Mouse (Mus musculus) retina, embryonic 14.5 days (tissue): ENCODE data around the gene Cpne9.
"Not testable (repeated sequence)": the region's sequence is repeated elsewhere in the genome, so short reads cannot be mapped to it uniquely, and the experiment has no call there.

Source experiments
- DNase-seq: peaks from one replicate; pipeline ENCODE4 v3.0.0-alpha.2; 2015; ENCODE audit warnings: low spot score

Gene Cpne9

GRCm38 (mm10) chr6:113290346-113290745 is 8.2 kb downstream of the Cpne9 start:
- DNase-seq = no peak

- no peak for DNase-seq
Observed at GRCm38 (mm10) chr6:113292938-113293337, 10.8 kb downstream of the Cpne9 start.

DNA sequence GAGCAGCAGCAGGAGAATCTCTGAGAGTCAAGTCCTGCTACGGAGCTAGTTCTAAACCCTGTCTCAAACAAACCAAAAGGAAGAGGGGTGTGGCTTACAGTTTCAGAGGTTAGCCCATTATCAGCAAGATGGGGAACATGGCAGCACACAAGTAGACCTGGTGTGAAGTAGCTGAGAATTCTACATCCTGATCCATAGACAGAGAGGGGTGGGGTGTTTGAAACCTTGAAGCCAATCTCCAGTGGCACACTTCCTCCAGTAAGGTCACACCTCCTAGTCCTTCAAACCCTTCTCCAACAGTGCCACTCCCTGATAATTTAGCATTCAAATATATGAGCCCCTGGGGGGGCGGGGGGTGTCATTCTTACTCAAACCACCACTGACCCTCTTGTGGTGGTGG is 13.9 kb downstream of the Cpne9 start:
- no peak for DNase-seq

- DNase-seq = no peak
Observed at GRCm38 (mm10) chr6:113296639-113297038, 14.5 kb downstream of the Cpne9 start.

GRCm38 (mm10) chr6:113301350-113301749 is 19.2 kb downstream of the Cpne9 start:
- no peak for DNase-seq

DNA sequence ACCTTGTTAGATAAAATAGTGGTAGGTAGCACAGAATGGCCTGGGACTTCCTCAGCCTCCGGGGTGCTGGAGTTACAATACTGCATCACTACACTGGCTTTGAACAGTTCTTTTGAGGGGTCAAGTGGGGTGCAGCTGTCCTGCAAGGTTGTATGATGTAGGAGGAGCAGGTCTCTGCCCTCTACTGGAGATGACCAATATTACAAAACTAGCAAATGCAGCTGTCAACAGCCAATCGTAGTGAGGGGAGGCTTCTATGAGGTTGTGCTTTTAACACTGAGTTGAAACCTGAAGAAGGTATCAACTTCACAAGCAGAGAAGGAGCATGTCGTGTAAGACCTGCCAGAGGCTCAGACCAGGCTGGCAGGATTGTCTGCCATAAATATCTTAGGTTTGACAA is 20.2 kb downstream of the Cpne9 start:
- peak; percentile 75 for DNase-seq

- DNase-seq = peak; percentile 99
Observed at GRCm38 (mm10) chr6:113306322-113306985, 24.3 kb downstream of the Cpne9 start.

- no peak for DNase-seq
Observed at GRCm38 (mm10) chr6:113306986-113307349, 24.9 kb downstream of the Cpne9 start, which contains the start of gene Brpf1. Gene Brpf1 (plus strand): TSS chr6:113307137.

DNA sequence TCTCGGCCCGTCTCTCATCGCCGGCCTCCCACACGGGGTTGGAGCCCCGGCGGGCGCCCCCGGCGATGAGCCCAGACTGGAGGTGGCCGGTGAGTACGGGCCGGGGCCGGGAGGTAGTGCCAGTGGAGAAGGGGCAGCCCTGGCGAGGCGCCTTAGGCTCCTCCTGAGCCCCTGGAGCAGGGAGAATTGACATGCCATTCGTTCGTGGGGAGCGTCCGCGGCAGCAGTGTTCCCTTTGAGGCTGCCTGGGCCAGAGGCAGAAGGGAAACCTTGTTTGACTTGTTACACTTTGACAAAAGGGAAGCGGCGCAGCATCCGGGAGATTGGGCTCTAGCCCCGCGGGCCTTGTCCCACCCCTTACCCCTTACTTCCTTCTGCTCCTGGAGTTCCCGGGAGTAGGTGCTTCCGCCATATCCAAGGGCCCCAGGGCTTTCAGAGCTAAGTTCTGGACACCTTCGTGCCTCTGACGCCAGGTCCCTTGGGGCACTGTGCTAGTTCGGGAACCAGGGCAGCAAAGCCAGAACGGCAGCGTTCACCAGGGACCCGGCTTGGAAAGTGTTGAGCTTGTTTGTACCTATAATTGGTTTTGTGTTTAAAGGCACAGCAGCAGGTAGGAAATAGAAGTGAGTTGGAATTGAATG is 25.5 kb downstream of the Cpne9 start:
- DNase-seq = peak; percentile 38

DNA sequence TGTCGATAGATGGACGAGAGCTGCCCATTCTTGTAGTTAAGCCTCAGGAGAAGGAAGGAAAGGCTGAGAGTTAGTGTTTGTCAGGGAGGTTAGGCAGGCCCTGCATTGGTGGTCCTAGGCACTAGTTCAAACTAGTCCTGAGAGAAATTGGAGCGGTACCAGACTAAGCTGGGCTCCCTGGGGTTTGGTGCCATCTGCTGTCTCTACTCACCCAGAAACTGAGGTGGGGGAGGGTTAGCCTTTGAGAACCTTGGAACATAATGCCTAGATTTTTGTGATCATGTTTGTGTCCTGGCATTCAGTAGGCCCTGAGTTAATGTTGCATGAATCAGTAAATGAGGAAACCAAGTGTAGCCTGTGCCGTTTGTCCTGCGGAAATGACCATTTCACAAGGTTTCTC is 26.0 kb downstream of the Cpne9 start:
- DNase-seq = peak; percentile 55

GRCm38 (mm10) chr6:113315972-113316371 is 33.9 kb downstream of the Cpne9 start:
- DNase-seq = no peak

- peak; percentile 98 for DNase-seq
Observed at GRCm38 (mm10) chr6:113326533-113327315, 44.6 kb downstream of the Cpne9 start, which contains the start of gene Ogg1. Gene Ogg1 (plus strand): TSS chr6:113326972.

DNA sequence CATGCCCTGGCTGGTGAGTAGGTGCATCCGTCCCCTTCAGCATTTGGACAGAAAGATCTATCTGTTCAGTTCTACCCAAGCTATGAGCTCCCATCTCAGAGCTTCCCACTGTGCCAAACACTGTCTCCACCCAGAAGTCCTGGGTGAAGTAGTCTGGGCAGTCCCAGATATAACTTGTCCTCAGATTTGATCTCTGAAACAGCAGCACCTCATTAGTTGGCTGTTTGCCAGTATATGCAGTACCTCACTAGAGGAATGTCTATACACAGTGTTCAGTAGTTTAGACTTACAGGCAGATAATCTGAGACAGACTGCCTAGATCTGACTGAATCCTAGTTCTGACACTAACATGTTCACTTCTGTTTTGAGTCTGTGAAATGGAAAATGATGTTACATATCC is 47.3 kb downstream of the Cpne9 start:
- DNase-seq = no peak

DNA sequence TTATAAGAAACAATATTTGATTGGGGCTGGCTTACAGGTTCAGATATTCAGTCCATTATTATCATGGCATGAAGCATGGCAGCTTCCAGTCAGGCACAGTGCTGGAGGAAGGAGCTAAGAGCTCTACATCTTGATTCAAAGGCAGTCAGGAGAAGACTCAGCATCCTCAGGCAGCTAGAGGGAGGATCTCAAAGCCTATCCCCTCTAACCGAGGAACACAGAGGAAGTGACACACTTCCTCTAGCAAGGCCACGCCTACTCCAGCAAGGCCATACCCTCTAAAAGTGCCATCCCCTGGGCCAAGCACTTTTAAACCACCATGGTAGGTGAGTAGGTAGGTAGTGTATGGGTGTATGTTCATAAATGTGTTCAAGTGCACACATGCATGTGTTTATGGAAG is 48.4 kb downstream of the Cpne9 start:
- DNase-seq = no peak

DNA sequence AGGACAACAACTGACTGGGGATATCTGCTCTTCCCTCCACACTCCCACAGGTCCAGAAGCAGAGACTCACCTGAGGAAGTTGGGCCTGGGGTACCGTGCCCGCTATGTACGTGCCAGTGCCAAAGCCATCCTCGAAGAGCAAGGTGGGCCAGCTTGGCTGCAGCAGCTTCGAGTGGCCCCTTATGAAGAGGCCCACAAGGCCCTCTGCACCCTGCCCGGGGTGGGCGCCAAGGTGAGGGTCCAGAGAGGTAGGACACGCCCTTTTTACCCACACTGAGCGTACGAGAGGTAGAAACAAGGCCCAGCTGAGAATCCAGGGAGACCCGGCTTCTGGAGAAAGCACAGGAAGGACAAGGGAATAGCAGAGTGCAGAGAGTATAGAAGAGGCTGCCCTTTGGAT is 49.6 kb downstream of the Cpne9 start:
- no peak for DNase-seq

GRCm38 (mm10) chr6:113332734-113333133 is 50.6 kb downstream of the Cpne9 start:
- DNase-seq = not testable (repeated sequence)

DNA sequence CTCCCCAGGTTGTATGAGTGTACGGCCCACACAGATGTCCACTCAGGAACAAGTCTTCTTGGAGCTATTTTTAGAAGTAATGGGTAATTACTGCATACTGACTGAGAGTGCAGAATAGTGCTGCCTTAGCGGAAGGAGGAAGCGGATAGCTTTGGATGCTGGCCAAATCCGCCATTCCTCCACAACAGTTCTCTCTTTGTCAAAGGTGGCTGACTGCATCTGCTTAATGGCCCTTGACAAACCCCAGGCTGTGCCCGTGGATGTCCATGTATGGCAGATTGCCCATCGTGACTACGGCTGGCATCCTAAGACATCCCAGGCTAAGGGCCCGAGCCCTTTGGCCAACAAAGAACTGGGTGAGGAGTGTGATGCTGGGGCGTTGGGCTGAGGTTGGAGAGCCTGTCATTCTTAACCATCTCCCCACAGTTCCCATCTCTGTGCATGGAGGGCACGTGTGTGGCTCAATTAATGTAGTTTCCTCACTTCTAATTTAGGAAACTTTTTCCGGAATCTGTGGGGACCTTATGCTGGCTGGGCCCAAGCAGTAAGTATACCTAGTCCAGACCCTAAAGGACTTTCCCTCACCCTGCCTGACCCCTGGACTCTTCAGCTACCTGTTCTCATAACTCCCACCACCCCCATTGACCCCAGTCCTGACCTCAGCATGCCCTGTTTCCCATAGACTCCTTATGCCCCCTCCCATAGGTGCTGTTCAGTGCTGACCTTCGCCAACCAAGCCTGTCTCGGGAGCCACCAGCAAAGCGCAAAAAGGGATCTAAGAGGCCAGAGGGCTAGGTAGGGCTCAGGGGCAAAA is 51.2 kb downstream of the Cpne9 start:
- no peak for DNase-seq

GRCm38 (mm10) chr6:113334216-113334615 is 52.1 kb downstream of the Cpne9 start:
- DNase-seq = no peak

GRCm38 (mm10) chr6:113336852-113337620 is 54.9 kb downstream of the Cpne9 start:
- DNase-seq = no peak

- DNase-seq = no peak
Observed at GRCm38 (mm10) chr6:113341574-113341973, 59.5 kb downstream of the Cpne9 start.

- no peak for DNase-seq
Observed at GRCm38 (mm10) chr6:113342297-113342696, 60.2 kb downstream of the Cpne9 start.
